Mouse (Mus musculus): ENCODE results near the gene Vmn1r86. TPM values are rescaled to one million over a fixed set of nuclear protein-coding genes. Genes with fewer than 3 reads are reported as not detected.
"Not testable (repeated sequence)": the region's sequence is repeated elsewhere in the genome, so short reads cannot be mapped to it uniquely, and the experiment has no call there.

The Vmn1r86 gene
- polyA plus RNA-seq (2015; fragmentation: Nextera tagmentation; extraction: Ambion mirVana), result 0.03 TPM in 1 of 2 replicates, not detected in the other

- H3K4me1 ChIP-seq (replicated peaks), result no peaks in the 10 kb centered on the region
- no peak for ATAC-seq (ENCODE audit: low FRiP score, low read depth)
- H3K4me3 ChIP-seq, result no peak within 1 kb of the TSS
- H3K9me3 ChIP-seq, result no peaks in the 10 kb centered on the region
- H3K9ac ChIP-seq, result no peak within 1 kb of the TSS
- H3K27ac ChIP-seq (replicated peaks), result no peak within 1 kb of the TSS
- H3K27me3 ChIP-seq, result no peaks in the 10 kb centered on the region
- no peak within 1 kb of the TSS for H3K4me2 ChIP-seq
- no peaks in the 10 kb centered on the region for H3K36me3 ChIP-seq
Observed at GRCm38 (mm10) chr7:13119817-13120216, at the start of gene Vmn1r86. Vmn1r86 (minus strand) TSS chr7:13119917.

GRCm38 (mm10) chr7:13159268-13159667 lies 39.6 kb upstream of the Vmn1r86 start, which contains the start of gene Vmn1r88:
Vmn1r88 (plus strand) TSS chr7:13159568.
- no peak for ATAC-seq (ENCODE audit: low FRiP score, low read depth)
- Histone ChIP-seq H3K4me3 (no peak within 1 kb of the TSS), H3K9me3 (no peaks in the 10 kb centered on the region), H3K4me2 (no peak within 1 kb of the TSS), H3K27ac (replicated peaks) (no peak within 1 kb of the TSS), H3K9ac (no peak within 1 kb of the TSS), H3K4me1 (replicated peaks) (no peaks in the 10 kb centered on the region), H3K27me3 (no peaks in the 10 kb centered on the region), H3K36me3 (no peaks in the 10 kb centered on the region)

- Histone ChIP-seq H3K27ac (replicated peaks) (no peak within 1 kb of the TSS), H3K36me3 (no peaks in the 10 kb centered on the region), H3K4me2 (no peak within 1 kb of the TSS), H3K4me3 (no peak within 1 kb of the TSS), H3K9me3 (no peaks in the 10 kb centered on the region), H3K9ac (no peak within 1 kb of the TSS), H3K27me3 (no peaks in the 10 kb centered on the region), H3K4me1 (replicated peaks) (no peaks in the 10 kb centered on the region)
- WGBS, result 74% methylated on average over 1 of the region's 1 CpGs
- ATAC-seq (ENCODE audit: low FRiP score, low read depth), result no peak
Observed at GRCm38 (mm10) chr7:13140057-13140456, 20.3 kb upstream of the Vmn1r86 start, which contains the start of gene Vmn1r87. Vmn1r87 (minus strand) TSS chr7:13140157.

- ATAC-seq (ENCODE audit: low FRiP score, low read depth), result no peak
- Histone ChIP-seq H3K9ac (no peak overlapping the region), H3K27me3 (no peaks in the 10 kb centered on the region), H3K36me3 (no peaks in the 10 kb centered on the region), H3K4me2 (no peak overlapping the region), H3K4me1 (replicated peaks) (no peaks in the 10 kb centered on the region), H3K9me3 (no peaks in the 10 kb centered on the region), H3K4me3 (no peak overlapping the region), H3K27ac (replicated peaks) (no peak overlapping the region)
Observed at GRCm38 (mm10) chr7:13137340-13137739, 17.6 kb upstream of the Vmn1r86 start.

- no peak overlapping the region for H3K4me3 ChIP-seq
- H3K9me3 ChIP-seq, result no peaks in the 10 kb centered on the region
- no peak overlapping the region for H3K9ac ChIP-seq
- H3K27ac ChIP-seq (replicated peaks), result no peak overlapping the region
- no peak for ATAC-seq (ENCODE audit: low FRiP score, low read depth)
- H3K4me1 ChIP-seq (replicated peaks), result no peaks in the 10 kb centered on the region
- 91% methylated on average over 2 of the region's 2 CpGs for WGBS
- no peaks in the 10 kb centered on the region for H3K36me3 ChIP-seq
- no peak overlapping the region for H3K4me2 ChIP-seq
- H3K27me3 ChIP-seq, result no peaks in the 10 kb centered on the region
Observed at GRCm38 (mm10) chr7:13131856-13132255, 12.1 kb upstream of the Vmn1r86 start.

- H3K27me3 ChIP-seq; H3K9me3 ChIP-seq; H3K27ac ChIP-seq (replicated peaks); H3K36me3 ChIP-seq; H3K4me1 ChIP-seq (replicated peaks): not testable (repeated sequence)
- H3K4me3 ChIP-seq, result peak overlapping the region; percentile 33
- 0 out of 2 replicates have a peak overlapping the region, but pooled peaks have one; percentile 13 for H3K9ac ChIP-seq
- peak overlapping the region; percentile 52 for H3K4me2 ChIP-seq
- 3% methylated on average over 19 of the region's 34 CpGs for WGBS
- ATAC-seq (ENCODE audit: low FRiP score, low read depth), result peak; percentile 97
Observed at GRCm38 (mm10) chr7:13123554-13124153, 3.9 kb upstream of the Vmn1r86 start.

- H3K27ac ChIP-seq (replicated peaks), result no peak within 1 kb of the TSS
- no peaks in the 10 kb centered on the region for H3K36me3 ChIP-seq
- no peak within 1 kb of the TSS for H3K4me3 ChIP-seq
- ATAC-seq (ENCODE audit: low FRiP score, low read depth), result no peak
- no peak within 1 kb of the TSS for H3K9ac ChIP-seq
- WGBS, result 61% methylated on average over 3 of the region's 3 CpGs
- H3K27me3 ChIP-seq, result no peaks in the 10 kb centered on the region
- no peaks in the 10 kb centered on the region for H3K9me3 ChIP-seq
- H3K4me2 ChIP-seq, result no peak within 1 kb of the TSS
- H3K4me1 ChIP-seq (replicated peaks), result no peaks in the 10 kb centered on the region
Observed at GRCm38 (mm10) chr7:13095073-13095472, 24.6 kb downstream of the Vmn1r86 start, which contains the start of gene Vmn1r85. Vmn1r85 (minus strand) TSS chr7:13095173.

- Histone ChIP-seq H3K9ac (no peak overlapping the region), H3K9me3 (no peaks in the 10 kb centered on the region), H3K27ac (replicated peaks) (no peak overlapping the region), H3K27me3 (no peaks in the 10 kb centered on the region), H3K4me2 (no peak overlapping the region), H3K4me3 (no peak overlapping the region), H3K4me1 (replicated peaks) (no peaks in the 10 kb centered on the region), H3K36me3 (no peaks in the 10 kb centered on the region)
- 69% methylated on average over 5 of the region's 5 CpGs for WGBS
- ATAC-seq (ENCODE audit: low FRiP score, low read depth), result no peak
Observed at GRCm38 (mm10) chr7:13072293-13072692, 47.4 kb downstream of the Vmn1r86 start.

GRCm38 (mm10) chr7:13063399-13063798 lies 56.3 kb downstream of the Vmn1r86 start:
- WGBS, result 61% methylated on average over 2 of the region's 2 CpGs
- not testable (repeated sequence) for H3K4me2 ChIP-seq; H3K9me3 ChIP-seq; H3K27ac ChIP-seq (replicated peaks); H3K4me3 ChIP-seq; H3K36me3 ChIP-seq; H3K4me1 ChIP-seq (replicated peaks); ATAC-seq (ENCODE audit: low FRiP score, low read depth); H3K9ac ChIP-seq; H3K27me3 ChIP-seq

- Histone ChIP-seq H3K27ac (replicated peaks) (no peak overlapping the region), H3K27me3 (no peaks in the 10 kb centered on the region), H3K4me3 (no peak overlapping the region), H3K9ac (no peak overlapping the region), H3K4me2 (no peak overlapping the region), H3K9me3 (no peaks in the 10 kb centered on the region), H3K36me3 (no peaks in the 10 kb centered on the region), H3K4me1 (replicated peaks) (no peaks in the 10 kb centered on the region; the same call in 1 of the 2 replicates)
- ATAC-seq (ENCODE audit: low FRiP score, low read depth), result no peak
- 88% methylated on average over 9 of the region's 9 CpGs for WGBS
Observed at GRCm38 (mm10) chr7:13059536-13059935, 60.2 kb downstream of the Vmn1r86 start.

GRCm38 (mm10) chr7:13056913-13057700 lies 62.6 kb downstream of the Vmn1r86 start:
- no peak for ATAC-seq (ENCODE audit: low FRiP score, low read depth)
- no peak overlapping the region for H3K4me2 ChIP-seq
- no peak overlapping the region for H3K27ac ChIP-seq (replicated peaks)
- H3K4me1 ChIP-seq (replicated peaks), result peaks cover 7% of the 10 kb centered on the region; the same call in 1 of the 2 replicates
- no peaks in the 10 kb centered on the region for H3K9me3 ChIP-seq
- no peaks in the 10 kb centered on the region for H3K27me3 ChIP-seq
- H3K9ac ChIP-seq, result no peak overlapping the region
- no peaks in the 10 kb centered on the region for H3K36me3 ChIP-seq
- no peak overlapping the region for H3K4me3 ChIP-seq
- WGBS, result 59% methylated on average over 8 of the region's 8 CpGs

- WGBS, result 0% methylated on average over 41 of the region's 41 CpGs
- Histone ChIP-seq H3K9ac (peak within 1 kb of the TSS; percentile 54), H3K27ac (replicated peaks) (peak within 1 kb of the TSS; percentile 96), H3K4me1 (replicated peaks) (peaks cover 7% of the 10 kb centered on the region; the same call in 1 of the 2 replicates), H3K4me3 (peak within 1 kb of the TSS; percentile 69), H3K4me2 (peak within 1 kb of the TSS; percentile 54), H3K36me3 (no peaks in the 10 kb centered on the region), H3K9me3 (no peaks in the 10 kb centered on the region), H3K27me3 (no peaks in the 10 kb centered on the region)
- peak; percentile 96 for ATAC-seq (ENCODE audit: low FRiP score, low read depth)
Observed at GRCm38 (mm10) chr7:13054287-13055010, 65.3 kb downstream of the Vmn1r86 start, which contains the start of gene Mzf1. Mzf1 (minus strand) TSS chr7:13054764.
